Mouse (Mus musculus) G1E (cell line): ENCODE data around the gene Shank2.

Experiments used
- CTCF ChIP-seq: IDR thresholded peaks from 2 replicates; pipeline ENCODE4 v1.5.1; 2012; ENCODE audit warnings: low read depth, low read length, inconsistent platforms, mixed read lengths
- GATA1 ChIP-seq: IDR thresholded peaks from 2 replicates; pipeline ENCODE4 v1.6.1; 2012; ENCODE audit warnings: borderline replicate concordance, low read length, inconsistent platforms, mixed read lengths
- GATA2 ChIP-seq: IDR thresholded peaks from 2 replicates; pipeline ENCODE4 v1.6.1; 2012; ENCODE audit warnings: low read depth, low read length, inconsistent platforms, borderline replicate concordance
- POLR2AphosphoS5 ChIP-seq: IDR thresholded peaks from 2 replicates; pipeline ENCODE4 v1.6.1; 2012; ENCODE audit warnings: low read depth, low read length, inconsistent platforms; ENCODE audit not compliant: insufficient replicate concordance
- TAL1 ChIP-seq: conservative IDR thresholded peaks from 2 replicates; pipeline ENCODE4 v1.6.1; 2012; ENCODE audit warnings: low read depth, low read length, inconsistent platforms, mixed read lengths

- TF ChIP-seq CTCF: no peak
- TF ChIP-seq TAL1: no peak
- no peak for TF ChIP-seq GATA1
- TF ChIP-seq POLR2AphosphoS5: no peak
- TF ChIP-seq GATA2: no peak
Measured at GRCm38 (mm10) chr7:144336626-144337025, 334.9 kb downstream of the Shank2 start.
